Mouse (Mus musculus) liver, embryonic 13.5 days (tissue): Measurements from ENCODE around the gene Rbm15. TPM values are rescaled to one million over a fixed set of nuclear protein-coding genes. Genes with fewer than 3 reads are reported as not detected.
A peak's percentile ranks its signal among the peaks of the same experiment; 100 is the strongest.

Experiments
- ATAC-seq: fragments of 200-750 bp; cut with Nextera tagmentation; 2 replicates; pipeline ENCODE4 v1.8.0; 2017; ENCODE audit warnings: low read depth, mild to moderate bottlenecking, moderate number of reproducible peaks, moderate library complexity
- DNase-seq: peaks from one replicate; pipeline ENCODE4 v3.0.0; 2022
- H3K27ac ChIP-seq: fragments of 300-500 bp; sonication (generic); 2 replicates; pipeline ENCODE4 v1.5.1; 2015; ENCODE audit warnings: moderate library complexity, mild to moderate bottlenecking, inconsistent platforms
- H3K27me3 ChIP-seq: fragments of 300-500 bp; sonication (generic); 2 replicates; pipeline ENCODE4 v1.6.1; 2015; ENCODE audit warnings: mild to moderate bottlenecking, inconsistent platforms
- H3K36me3 ChIP-seq: fragments of 300-500 bp; sonication (generic); 2 replicates; pipeline ENCODE4 v1.6.1; 2015; ENCODE audit warnings: mild to moderate bottlenecking, inconsistent platforms
- H3K4me1 ChIP-seq: fragments of 300-500 bp; sonication (generic); replicated peaks from 2 replicates; pipeline ENCODE4 v1.6.1; 2015; ENCODE audit warnings: inconsistent platforms
- H3K4me2 ChIP-seq: fragments of 300-500 bp; sonication (generic); 2 replicates; pipeline ENCODE4 v1.6.1; 2015; ENCODE audit warnings: inconsistent platforms, mild to moderate bottlenecking, moderate library complexity
- H3K4me3 ChIP-seq: fragments of 300-500 bp; sonication (generic); replicated peaks from 2 replicates; pipeline ENCODE4 v1.5.1; 2015; ENCODE audit warnings: mild to moderate bottlenecking, inconsistent platforms
- H3K9ac ChIP-seq: fragments of 300-500 bp; sonication (generic); 2 replicates; pipeline ENCODE4 v1.6.1; 2015; ENCODE audit warnings: mild to moderate bottlenecking, inconsistent platforms
- H3K9me3 ChIP-seq: fragments of 300-500 bp; sonication (generic); replicated peaks from 2 replicates; pipeline ENCODE4 v1.6.1; 2016; ENCODE audit warnings: inconsistent platforms
- WGBS: fragments of 180-500 bp; shearing (Covaris S2); methylation state at CpG from one replicate; pipeline ENCODE4 v1.1.7; 2015; ENCODE audit not compliant: insufficient replicate concordance; 5-methylcytosine and 5-hydroxymethylcytosine counted together
- polyA plus RNA-seq: library from polyadenylated mRNA; unstranded; fragments of >200 nt; fragmentation: Nextera tagmentation; extraction: Ambion mirVana; gene quantifications from 2 replicates; pipeline ENCODE4 v1.2.1, GENCODE M21; 2015

The Rbm15 gene
- polyA plus RNA-seq, 1 experiment from 2014 or later = 9.6 TPM

- peak; percentile 69 for ATAC-seq
- H3K9me3 ChIP-seq = no peaks in the 10 kb centered on the region
- H3K4me2 ChIP-seq = peak overlapping the region; percentile 48
- H3K4me3 ChIP-seq = 0 out of 2 replicates have a peak overlapping the region, but pooled peaks have one; percentile 12
- peak; percentile 38 for DNase-seq
- 0 out of 2 replicates have a peak overlapping the region, but pooled peaks have one; percentile 47 for H3K9ac ChIP-seq
- H3K4me1 ChIP-seq = peaks cover 4% of the 10 kb centered on the region; the same call in 1 of the 2 replicates
- WGBS = under 1% methylated on average over 11 of the region's 11 CpGs
- no peak overlapping the region for H3K27ac ChIP-seq
- H3K27me3 ChIP-seq = 0 out of 2 replicates have a peak, but pooled peaks cover 7% of the 10 kb centered on the region
- H3K36me3 ChIP-seq = no peaks in the 10 kb centered on the region
Observed at GRCm38 (mm10) chr3:107356964-107357441, 23.5 kb upstream of the Rbm15 start.

GRCm38 (mm10) chr3:107355618-107356260 is 22.3 kb upstream of the Rbm15 start:
- Histone ChIP-seq H3K27me3 (0 out of 2 replicates have a peak, but pooled peaks cover 5% of the 10 kb centered on the region), H3K27ac (no peak overlapping the region), H3K4me1 (peaks cover 4% of the 10 kb centered on the region; the same call in 1 of the 2 replicates), H3K36me3 (no peaks in the 10 kb centered on the region), H3K9ac (no peak overlapping the region), H3K4me2 (no peak overlapping the region), H3K9me3 (no peaks in the 10 kb centered on the region), H3K4me3 (no peak overlapping the region)
- DNase-seq (no peak), ATAC-seq (no peak)
- 66% methylated on average over 6 of the region's 6 CpGs for WGBS

GRCm38 (mm10) chr3:107351706-107352105 is 18.2 kb upstream of the Rbm15 start:
- no peak for ATAC-seq
- Histone ChIP-seq H3K9ac (no peak overlapping the region), H3K27me3 (no peaks in the 10 kb centered on the region), H3K4me1 (peaks cover under 1% of the 10 kb centered on the region; the same call in 1 of the 2 replicates), H3K9me3 (no peaks in the 10 kb centered on the region), H3K4me2 (no peak overlapping the region), H3K27ac (no peak overlapping the region), H3K36me3 (no peaks in the 10 kb centered on the region), H3K4me3 (no peak overlapping the region)
- 61% methylated on average over 3 of the region's 3 CpGs for WGBS
- DNase-seq = no peak

GRCm38 (mm10) chr3:107349006-107349405 is 15.5 kb upstream of the Rbm15 start:
- Histone ChIP-seq H3K9ac (no peak overlapping the region), H3K4me2 (no peak overlapping the region), H3K9me3 (no peaks in the 10 kb centered on the region), H3K36me3 (no peaks in the 10 kb centered on the region), H3K27ac (no peak overlapping the region), H3K4me1 (peaks cover 15% of the 10 kb centered on the region), H3K27me3 (no peaks in the 10 kb centered on the region), H3K4me3 (no peak overlapping the region)
- DNase-seq (no peak), ATAC-seq (no peak)
- WGBS = 67% methylated on average over 3 of the region's 3 CpGs

GRCm38 (mm10) chr3:107345033-107345725 is 11.7 kb upstream of the Rbm15 start:
- Histone ChIP-seq H3K9ac (no peak overlapping the region), H3K4me1 (peaks cover 15% of the 10 kb centered on the region), H3K4me3 (no peak overlapping the region), H3K36me3 (no peaks in the 10 kb centered on the region), H3K27me3 (no peaks in the 10 kb centered on the region), H3K4me2 (no peak overlapping the region), H3K27ac (no peak overlapping the region), H3K9me3 (no peaks in the 10 kb centered on the region)
- WGBS = 30% methylated on average over 3 of the region's 3 CpGs
- DNase-seq = no peak
- ATAC-seq = no peak

GRCm38 (mm10) chr3:107343971-107344370 is 10.5 kb upstream of the Rbm15 start:
- Histone ChIP-seq H3K9me3 (no peaks in the 10 kb centered on the region), H3K9ac (no peak overlapping the region), H3K4me3 (no peak overlapping the region), H3K27ac (no peak overlapping the region), H3K4me1 (peaks cover 15% of the 10 kb centered on the region), H3K4me2 (no peak overlapping the region), H3K27me3 (no peaks in the 10 kb centered on the region), H3K36me3 (no peaks in the 10 kb centered on the region)
- ATAC-seq = no peak
- 51% methylated on average over 3 of the region's 3 CpGs for WGBS
- no peak for DNase-seq

- H3K9ac ChIP-seq = peak overlapping the region; percentile 80
- H3K4me1 ChIP-seq = peaks cover 29% of the 10 kb centered on the region
- peak overlapping the region; percentile 82 for H3K4me2 ChIP-seq
- WGBS = 10% methylated on average over 12 of the region's 12 CpGs
- no peaks in the 10 kb centered on the region for H3K27me3 ChIP-seq
- H3K4me3 ChIP-seq = peak overlapping the region; percentile 72
- peak overlapping the region; percentile 97 for H3K27ac ChIP-seq
- no peak for DNase-seq
- no peak for ATAC-seq
- peaks cover 23% of the 10 kb centered on the region for H3K36me3 ChIP-seq
- no peaks in the 10 kb centered on the region for H3K9me3 ChIP-seq
Observed at GRCm38 (mm10) chr3:107334202-107334934, 895 bp upstream of the Rbm15 start.

GRCm38 (mm10) chr3:107332960-107333380 is 503 bp downstream of the Rbm15 start:
- no peaks in the 10 kb centered on the region for H3K27me3 ChIP-seq
- H3K4me3 ChIP-seq = peak overlapping the region; percentile 99
- no peaks in the 10 kb centered on the region for H3K9me3 ChIP-seq
- DNase-seq = peak; percentile 96
- H3K9ac ChIP-seq = peak overlapping the region; percentile 94
- H3K4me2 ChIP-seq = peak overlapping the region; percentile 94
- H3K27ac ChIP-seq = peak overlapping the region; percentile 97
- H3K36me3 ChIP-seq = peaks cover 30% of the 10 kb centered on the region
- WGBS = under 1% methylated on average over 37 of the region's 37 CpGs
- peaks cover 36% of the 10 kb centered on the region for H3K4me1 ChIP-seq
- ATAC-seq = peak; percentile 87

GRCm38 (mm10) chr3:107332127-107332959 is 1.1 kb downstream of the Rbm15 start:
- Histone ChIP-seq H3K9ac (peak overlapping the region; percentile 94), H3K4me2 (peak overlapping the region; percentile 94), H3K36me3 (peaks cover 34% of the 10 kb centered on the region), H3K9me3 (no peaks in the 10 kb centered on the region), H3K27ac (peak overlapping the region; percentile 90), H3K27me3 (no peaks in the 10 kb centered on the region), H3K4me3 (peak overlapping the region; percentile 99), H3K4me1 (peaks cover 39% of the 10 kb centered on the region)
- ATAC-seq (no peak), DNase-seq (peak; percentile 37)
- WGBS = under 1% methylated on average over 75 of the region's 75 CpGs

GRCm38 (mm10) chr3:107331746-107332126 is 1.7 kb downstream of the Rbm15 start:
- Histone ChIP-seq H3K36me3 (peaks cover 36% of the 10 kb centered on the region), H3K4me1 (peaks cover 39% of the 10 kb centered on the region), H3K4me2 (peak overlapping the region; percentile 94), H3K27me3 (no peaks in the 10 kb centered on the region), H3K27ac (peak overlapping the region; percentile 90), H3K9ac (peak overlapping the region; percentile 94), H3K9me3 (no peaks in the 10 kb centered on the region), H3K4me3 (peak overlapping the region; percentile 99)
- 11% methylated on average over 17 of the region's 17 CpGs for WGBS
- ATAC-seq (no peak), DNase-seq (no peak)
